Mouse (Mus musculus): ENCODE results near the gene Tmeff1. TPM values are rescaled to one million over a fixed set of nuclear protein-coding genes. Genes with fewer than 3 reads are reported as not detected.
A peak's percentile ranks its signal among the peaks of the same experiment; 100 is the strongest.

Gene Tmeff1
- polyA plus RNA-seq, 1 experiment from 2014 or later: 242 TPM

DNA sequence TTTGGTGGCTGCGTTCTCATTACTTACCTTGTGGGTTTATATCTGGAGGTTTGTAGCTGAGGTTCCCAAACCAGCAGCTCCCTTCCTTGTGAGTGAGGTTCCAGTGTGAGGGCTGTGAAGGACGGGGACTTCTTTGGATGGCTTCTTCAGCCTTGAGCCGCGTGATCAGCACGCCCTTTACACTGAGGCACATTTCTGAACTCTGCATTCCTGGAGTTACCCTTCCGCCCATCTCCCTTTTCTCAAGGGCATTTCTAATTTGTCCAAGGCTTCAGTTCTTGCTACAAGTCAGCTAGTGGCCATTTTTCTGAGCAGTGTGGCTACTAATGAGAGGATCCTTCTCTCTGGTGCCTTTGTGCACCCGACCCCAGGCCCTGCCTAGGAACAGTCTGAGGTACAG is 38.0 kb downstream of the Tmeff1 start:
- DNase-seq (ENCODE audit: low spot score) (no peak), ATAC-seq (ENCODE audit: low FRiP score) (no peak)
- no peaks in the 10 kb centered on the region for H3K27me3 ChIP-seq (ENCODE audit: control insufficient read depth, insufficient read depth, low read length)
- peaks cover 10% of the 10 kb centered on the region; the same call in 1 of the 2 replicates for H3K36me3 ChIP-seq (ENCODE audit: control insufficient read depth, insufficient read depth, low read length)
- no peak overlapping the region for H3K4me2 ChIP-seq (replicated peaks; ENCODE audit: low read depth, low read length)
- H3K4me3 ChIP-seq (ENCODE audit: low read depth, low read length): no peak overlapping the region
- H3K27ac ChIP-seq (ENCODE audit: low read depth, low read length): no peak overlapping the region
- WGBS: 97% methylated on average over 7 of the region's 7 CpGs
- no peaks in the 10 kb centered on the region for H3K9me3 ChIP-seq (ENCODE audit: control insufficient read depth, low read length)
- H3K4me1 ChIP-seq (replicated peaks; ENCODE audit: control insufficient read depth, insufficient read depth, low read length): no peaks in the 10 kb centered on the region
- H3K9ac ChIP-seq (ENCODE audit: low read depth, low read length): no peak overlapping the region

GRCm38 (mm10) chr4:48624961-48625360 is 40.0 kb downstream of the Tmeff1 start:
- no peaks in the 10 kb centered on the region for H3K27me3 ChIP-seq (ENCODE audit: control insufficient read depth, insufficient read depth, low read length)
- H3K9me3 ChIP-seq (ENCODE audit: control insufficient read depth, low read length): no peaks in the 10 kb centered on the region
- no peak overlapping the region for H3K4me2 ChIP-seq (replicated peaks; ENCODE audit: low read depth, low read length)
- no peak overlapping the region for H3K4me3 ChIP-seq (ENCODE audit: low read depth, low read length)
- WGBS: 79% methylated on average over 6 of the region's 6 CpGs
- no peak for DNase-seq (ENCODE audit: low spot score)
- no peak overlapping the region for H3K27ac ChIP-seq (ENCODE audit: low read depth, low read length)
- no peak for ATAC-seq (ENCODE audit: low FRiP score)
- H3K4me1 ChIP-seq (replicated peaks; ENCODE audit: control insufficient read depth, insufficient read depth, low read length): no peaks in the 10 kb centered on the region
- no peak overlapping the region for H3K9ac ChIP-seq (ENCODE audit: low read depth, low read length)
- peaks cover 11% of the 10 kb centered on the region; the same call in 1 of the 2 replicates for H3K36me3 ChIP-seq (ENCODE audit: control insufficient read depth, insufficient read depth, low read length)

GRCm38 (mm10) chr4:48625836-48626235 is 40.9 kb downstream of the Tmeff1 start:
- no peak for ATAC-seq (ENCODE audit: low FRiP score)
- Histone ChIP-seq H3K36me3 (ENCODE audit: control insufficient read depth, insufficient read depth, low read length) (peaks cover 11% of the 10 kb centered on the region; the same call in 1 of the 2 replicates), H3K9me3 (ENCODE audit: control insufficient read depth, low read length) (no peaks in the 10 kb centered on the region), H3K4me2 (replicated peaks; ENCODE audit: low read depth, low read length) (no peak overlapping the region), H3K4me1 (replicated peaks; ENCODE audit: control insufficient read depth, insufficient read depth, low read length) (no peaks in the 10 kb centered on the region), H3K27ac (ENCODE audit: low read depth, low read length) (no peak overlapping the region), H3K4me3 (ENCODE audit: low read depth, low read length) (no peak overlapping the region), H3K27me3 (ENCODE audit: control insufficient read depth, insufficient read depth, low read length) (no peaks in the 10 kb centered on the region), H3K9ac (ENCODE audit: low read depth, low read length) (no peak overlapping the region)
- 90% methylated on average over 9 of the region's 9 CpGs for WGBS
- no peak for DNase-seq (ENCODE audit: low spot score)

DNA sequence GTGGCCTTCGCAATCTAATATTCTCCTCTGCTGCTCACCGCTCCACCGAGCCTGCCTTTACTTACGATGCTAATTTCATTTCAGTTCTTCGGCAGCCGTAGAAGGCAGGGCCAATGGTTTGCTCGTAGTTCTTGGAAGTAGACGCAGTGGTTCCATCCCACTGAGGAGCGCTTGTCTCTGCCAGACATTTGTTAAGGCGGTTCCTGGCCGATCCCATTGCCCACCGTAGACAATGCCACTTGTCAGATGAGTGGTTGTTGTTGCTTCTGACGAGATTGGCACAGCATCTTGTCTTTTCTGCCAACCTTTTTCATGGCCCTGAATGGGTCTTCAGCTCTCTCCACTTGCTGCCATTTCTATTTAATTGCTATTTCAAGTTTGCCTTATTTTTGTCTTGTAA is 44.5 kb downstream of the Tmeff1 start:
- no peak overlapping the region for H3K27ac ChIP-seq (ENCODE audit: low read depth, low read length)
- WGBS: 95% methylated on average over 13 of the region's 13 CpGs
- ATAC-seq (ENCODE audit: low FRiP score) (no peak), DNase-seq (ENCODE audit: low spot score) (no peak)
- H3K36me3 ChIP-seq (ENCODE audit: control insufficient read depth, insufficient read depth, low read length): peaks cover 9% of the 10 kb centered on the region; the same call in 1 of the 2 replicates
- H3K4me2 ChIP-seq (replicated peaks; ENCODE audit: low read depth, low read length): no peak overlapping the region
- H3K27me3 ChIP-seq (ENCODE audit: control insufficient read depth, insufficient read depth, low read length): no peaks in the 10 kb centered on the region
- no peak overlapping the region for H3K4me3 ChIP-seq (ENCODE audit: low read depth, low read length)
- H3K9me3 ChIP-seq (ENCODE audit: control insufficient read depth, low read length): no peaks in the 10 kb centered on the region
- H3K9ac ChIP-seq (ENCODE audit: low read depth, low read length): no peak overlapping the region
- no peaks in the 10 kb centered on the region for H3K4me1 ChIP-seq (replicated peaks; ENCODE audit: control insufficient read depth, insufficient read depth, low read length)

DNA sequence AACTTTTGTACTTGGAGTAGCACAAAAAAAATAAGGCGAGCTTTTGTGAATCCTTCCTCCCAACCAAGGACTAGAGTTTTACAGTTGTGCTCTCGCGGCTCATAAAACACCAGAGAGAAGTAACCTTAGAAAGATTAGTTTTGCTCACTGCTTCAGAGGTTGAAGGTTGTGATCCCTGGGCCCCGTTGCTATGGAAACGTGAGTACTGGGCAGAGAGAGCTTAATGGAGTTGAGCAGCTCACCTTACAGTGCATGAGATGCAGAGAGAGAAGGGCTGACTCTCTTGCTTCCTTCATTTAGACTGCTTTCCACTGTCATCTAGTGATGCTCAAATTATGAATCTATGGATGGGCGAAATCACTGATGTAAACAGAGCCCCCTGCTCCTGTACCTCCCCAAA is 48.6 kb downstream of the Tmeff1 start:
- Histone ChIP-seq H3K9me3 (ENCODE audit: control insufficient read depth, low read length) (no peaks in the 10 kb centered on the region), H3K27me3 (ENCODE audit: control insufficient read depth, insufficient read depth, low read length) (no peaks in the 10 kb centered on the region), H3K9ac (ENCODE audit: low read depth, low read length) (no peak overlapping the region), H3K4me1 (replicated peaks; ENCODE audit: control insufficient read depth, insufficient read depth, low read length) (no peaks in the 10 kb centered on the region), H3K27ac (ENCODE audit: low read depth, low read length) (no peak overlapping the region), H3K4me3 (ENCODE audit: low read depth, low read length) (no peak overlapping the region), H3K4me2 (replicated peaks; ENCODE audit: low read depth, low read length) (no peak overlapping the region), H3K36me3 (ENCODE audit: control insufficient read depth, insufficient read depth, low read length) (peaks cover 4% of the 10 kb centered on the region; the same call in 1 of the 2 replicates)
- DNase-seq (ENCODE audit: low spot score) (peak; percentile 36), ATAC-seq (ENCODE audit: low FRiP score) (no peak)
- 63% methylated on average over 6 of the region's 6 CpGs for WGBS

- Histone ChIP-seq H3K27ac (ENCODE audit: low read depth, low read length) (no peak overlapping the region), H3K36me3 (ENCODE audit: control insufficient read depth, insufficient read depth, low read length) (peaks cover 4% of the 10 kb centered on the region; the same call in 1 of the 2 replicates), H3K4me1 (replicated peaks; ENCODE audit: control insufficient read depth, insufficient read depth, low read length) (no peaks in the 10 kb centered on the region), H3K9ac (ENCODE audit: low read depth, low read length) (no peak overlapping the region), H3K4me3 (ENCODE audit: low read depth, low read length) (no peak overlapping the region), H3K27me3 (ENCODE audit: control insufficient read depth, insufficient read depth, low read length) (no peaks in the 10 kb centered on the region), H3K9me3 (ENCODE audit: control insufficient read depth, low read length) (no peaks in the 10 kb centered on the region), H3K4me2 (replicated peaks; ENCODE audit: low read depth, low read length) (no peak overlapping the region)
- DNase-seq (ENCODE audit: low spot score) (peak; percentile 63), ATAC-seq (ENCODE audit: low FRiP score) (peak; percentile 31; the same call in 1 of the 2 replicates)
- 76% methylated on average over 2 of the region's 2 CpGs for WGBS
These were observed 49.1 kb downstream of the Tmeff1 start for GRCm38 (mm10) chr4:48634058-48634457.

- Histone ChIP-seq H3K9ac (ENCODE audit: low read depth, low read length) (no peak overlapping the region), H3K4me1 (replicated peaks; ENCODE audit: control insufficient read depth, insufficient read depth, low read length) (no peaks in the 10 kb centered on the region), H3K27ac (ENCODE audit: low read depth, low read length) (no peak overlapping the region), H3K4me2 (replicated peaks; ENCODE audit: low read depth, low read length) (no peak overlapping the region), H3K4me3 (ENCODE audit: low read depth, low read length) (no peak overlapping the region), H3K9me3 (ENCODE audit: control insufficient read depth, low read length) (no peaks in the 10 kb centered on the region), H3K36me3 (ENCODE audit: control insufficient read depth, insufficient read depth, low read length) (0 out of 2 replicates have a peak, but pooled peaks cover 2% of the 10 kb centered on the region), H3K27me3 (ENCODE audit: control insufficient read depth, insufficient read depth, low read length) (no peaks in the 10 kb centered on the region)
- WGBS: 96% methylated on average over 13 of the region's 13 CpGs
- no peak for ATAC-seq (ENCODE audit: low FRiP score)
- DNase-seq (ENCODE audit: low spot score): no peak
These were observed 51.9 kb downstream of the Tmeff1 start for GRCm38 (mm10) chr4:48636831-48637230.

- ATAC-seq (ENCODE audit: low FRiP score) (no peak), DNase-seq (ENCODE audit: low spot score) (no peak)
- Histone ChIP-seq H3K27ac (ENCODE audit: low read depth, low read length) (no peak overlapping the region), H3K36me3 (ENCODE audit: control insufficient read depth, insufficient read depth, low read length) (0 out of 2 replicates have a peak, but pooled peaks cover 4% of the 10 kb centered on the region), H3K9me3 (ENCODE audit: control insufficient read depth, low read length) (no peaks in the 10 kb centered on the region), H3K9ac (ENCODE audit: low read depth, low read length) (no peak overlapping the region), H3K4me3 (ENCODE audit: low read depth, low read length) (no peak overlapping the region), H3K27me3 (ENCODE audit: control insufficient read depth, insufficient read depth, low read length) (no peaks in the 10 kb centered on the region), H3K4me2 (replicated peaks; ENCODE audit: low read depth, low read length) (no peak overlapping the region), H3K4me1 (replicated peaks; ENCODE audit: control insufficient read depth, insufficient read depth, low read length) (no peaks in the 10 kb centered on the region)
- 74% methylated on average over 10 of the region's 10 CpGs for WGBS
These were observed 53.2 kb downstream of the Tmeff1 start for GRCm38 (mm10) chr4:48638132-48638531.

GRCm38 (mm10) chr4:48639503-48639902 is 54.5 kb downstream of the Tmeff1 start:
- DNase-seq (ENCODE audit: low spot score) (no peak), ATAC-seq (ENCODE audit: low FRiP score) (no peak)
- no peaks in the 10 kb centered on the region for H3K9me3 ChIP-seq (ENCODE audit: control insufficient read depth, low read length)
- no peak overlapping the region for H3K4me2 ChIP-seq (replicated peaks; ENCODE audit: low read depth, low read length)
- H3K4me3 ChIP-seq (ENCODE audit: low read depth, low read length): no peak overlapping the region
- 0 out of 2 replicates have a peak, but pooled peaks cover 5% of the 10 kb centered on the region for H3K36me3 ChIP-seq (ENCODE audit: control insufficient read depth, insufficient read depth, low read length)
- no peaks in the 10 kb centered on the region for H3K4me1 ChIP-seq (replicated peaks; ENCODE audit: control insufficient read depth, insufficient read depth, low read length)
- H3K27ac ChIP-seq (ENCODE audit: low read depth, low read length): no peak overlapping the region
- H3K9ac ChIP-seq (ENCODE audit: low read depth, low read length): no peak overlapping the region
- H3K27me3 ChIP-seq (ENCODE audit: control insufficient read depth, insufficient read depth, low read length): no peaks in the 10 kb centered on the region
- 93% methylated on average over 17 of the region's 17 CpGs for WGBS

All from hindbrain, embryonic 11.5 days (tissue).